Mouse (Mus musculus) embryonic facial prominence, embryonic 12.5 days (tissue): Measurements from ENCODE around the gene Ifi27l2b. TPM values are rescaled to one million over a fixed set of nuclear protein-coding genes. Genes with fewer than 3 reads are reported as not detected.
"Not testable (repeated sequence)": the region's sequence is repeated elsewhere in the genome, so short reads cannot be mapped to it uniquely, and the experiment has no call there.

Experiments used
- ATAC-seq: fragments of 200-750 bp; cut with Nextera tagmentation; 2 replicates; pipeline ENCODE4 v1.8.0; 2017; ENCODE audit not compliant: insufficient number of reproducible peaks, insufficient read depth, low FRiP score, low TSS enrichment
- H3K27ac ChIP-seq: fragments of 300-500 bp; sonication (generic); 2 replicates; pipeline ENCODE4 v1.5.1; 2016; ENCODE audit warnings: mild to moderate bottlenecking
- H3K27me3 ChIP-seq: fragments of 300-500 bp; sonication (generic); 2 replicates; pipeline ENCODE4 v1.6.1; 2016; ENCODE audit warnings: mild to moderate bottlenecking, moderate library complexity
- H3K36me3 ChIP-seq: fragments of 300-500 bp; sonication (generic); 2 replicates; pipeline ENCODE4 v1.6.1; 2016; ENCODE audit warnings: mild to moderate bottlenecking
- H3K4me1 ChIP-seq: fragments of 300-500 bp; sonication (generic); 2 replicates; pipeline ENCODE4 v1.6.1; 2016
- H3K4me2 ChIP-seq: fragments of 300-500 bp; sonication (generic); replicated peaks from 2 replicates; pipeline ENCODE4 v1.6.1; 2016; ENCODE audit warnings: mild to moderate bottlenecking, moderate library complexity
- H3K4me3 ChIP-seq: fragments of 300-500 bp; sonication (generic); 2 replicates; pipeline ENCODE4 v1.5.1; 2016; ENCODE audit warnings: mild to moderate bottlenecking
- H3K9ac ChIP-seq: fragments of 300-500 bp; sonication (generic); 2 replicates; pipeline ENCODE4 v1.6.1; 2016; ENCODE audit warnings: mild to moderate bottlenecking, moderate library complexity
- H3K9me3 ChIP-seq: fragments of 300-500 bp; sonication (generic); 2 replicates; pipeline ENCODE4 v1.6.1; 2016; ENCODE audit warnings: mild to moderate bottlenecking, moderate library complexity
- WGBS: fragments of 180-500 bp; shearing (Covaris S2); methylation state at CpG from one replicate; pipeline ENCODE4 v1.1.7; 2016; 5-methylcytosine and 5-hydroxymethylcytosine counted together
- polyA plus RNA-seq: library from polyadenylated mRNA; unstranded; fragments of >200 nt; fragmentation: Nextera tagmentation; extraction: Ambion mirVana; gene quantifications from 2 replicates; pipeline ENCODE4 v1.2.1, GENCODE M21; 2016

The Ifi27l2b gene
- not detected in 2 replicates for polyA plus RNA-seq

DNA sequence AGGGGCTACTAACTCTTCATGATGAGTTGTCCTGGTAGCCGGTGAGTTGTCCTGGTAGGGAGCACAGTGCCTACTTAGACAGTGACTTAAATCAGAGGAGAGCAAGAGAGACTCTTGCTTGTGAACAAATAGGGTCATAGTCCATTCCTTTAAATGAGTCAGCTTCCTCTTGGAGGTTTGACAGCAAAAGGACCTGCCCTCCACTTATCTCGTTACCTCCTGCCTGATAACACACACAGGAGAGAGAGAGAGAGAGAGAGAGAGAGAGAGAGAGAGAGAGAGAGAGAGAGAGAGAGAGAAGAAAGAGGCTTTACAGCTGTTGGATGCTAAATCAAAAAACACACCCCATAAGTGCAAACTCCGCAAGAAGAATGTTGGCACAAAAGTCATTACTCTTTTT is at the start of gene Ifi27l2b:
Gene Ifi27l2b (minus strand): TSS at position 84 of the 400 bp plus-strand sequence.
- no peaks in the 10 kb centered on the region for H3K4me1 ChIP-seq
- no peak within 1 kb of the TSS for H3K9ac ChIP-seq
- no peaks in the 10 kb centered on the region for H3K9me3 ChIP-seq
- no peaks in the 10 kb centered on the region for H3K27me3 ChIP-seq
- WGBS, result 74% methylated on average over 3 of the region's 3 CpGs
- no peak within 1 kb of the TSS for H3K4me3 ChIP-seq
- H3K4me2 ChIP-seq, result no peak within 1 kb of the TSS
- no peaks in the 10 kb centered on the region for H3K36me3 ChIP-seq
- H3K27ac ChIP-seq, result no peak within 1 kb of the TSS
- no peak for ATAC-seq

DNA sequence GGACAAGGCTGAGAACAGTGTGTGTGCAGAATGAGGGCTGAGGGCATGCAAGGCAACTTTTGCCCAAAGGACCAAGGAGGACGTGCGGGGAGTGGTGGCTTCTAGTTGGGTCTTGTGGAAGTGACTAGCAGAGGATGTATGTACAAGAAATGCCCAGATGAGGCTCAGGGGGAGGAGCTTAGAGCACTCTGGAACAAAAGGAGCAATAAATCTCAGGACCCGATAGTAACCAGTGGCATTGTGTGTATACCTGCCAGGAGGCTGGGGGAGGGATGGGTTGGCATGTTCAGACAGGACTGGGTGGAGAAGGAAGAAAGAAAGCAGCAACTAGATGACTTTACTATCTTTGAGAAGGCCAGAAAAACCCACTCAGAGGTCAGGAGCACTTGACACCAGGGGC is 47.4 kb upstream of the Ifi27l2b start:
- no peaks in the 10 kb centered on the region for H3K36me3 ChIP-seq
- no peak overlapping the region for H3K4me3 ChIP-seq
- no peak overlapping the region for H3K4me2 ChIP-seq
- ATAC-seq, result no peak
- H3K27ac ChIP-seq, result no peak overlapping the region
- no peaks in the 10 kb centered on the region for H3K27me3 ChIP-seq
- WGBS, result 90% methylated on average over 3 of the region's 3 CpGs
- no peaks in the 10 kb centered on the region for H3K4me1 ChIP-seq
- no peaks in the 10 kb centered on the region for H3K9me3 ChIP-seq
- no peak overlapping the region for H3K9ac ChIP-seq

DNA sequence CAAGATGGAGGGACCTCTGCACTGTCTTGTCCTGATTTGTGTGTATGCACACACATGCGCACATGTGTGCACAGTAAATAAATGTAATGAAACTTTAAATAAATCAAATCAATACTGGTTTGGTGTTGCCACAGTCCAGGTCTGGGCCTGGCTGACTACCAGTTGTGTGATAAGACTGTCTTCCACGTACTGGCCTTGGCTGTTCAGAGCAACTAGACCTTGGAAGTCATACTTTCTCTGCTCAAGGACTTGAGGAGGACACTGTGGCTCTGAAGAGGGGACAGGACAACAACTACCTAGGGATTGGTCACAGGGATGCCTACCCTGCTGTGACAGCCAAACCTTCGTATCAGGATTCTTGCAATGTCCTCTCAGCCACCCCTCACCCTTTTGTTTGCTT is 46.3 kb upstream of the Ifi27l2b start:
- 76% methylated on average over 3 of the region's 3 CpGs for WGBS
- no peaks in the 10 kb centered on the region for H3K9me3 ChIP-seq
- no peaks in the 10 kb centered on the region for H3K4me1 ChIP-seq
- no peak overlapping the region for H3K4me2 ChIP-seq
- no peak overlapping the region for H3K27ac ChIP-seq
- H3K9ac ChIP-seq, result no peak overlapping the region
- no peaks in the 10 kb centered on the region for H3K36me3 ChIP-seq
- H3K4me3 ChIP-seq, result no peak overlapping the region
- no peaks in the 10 kb centered on the region for H3K27me3 ChIP-seq
- no peak for ATAC-seq

DNA sequence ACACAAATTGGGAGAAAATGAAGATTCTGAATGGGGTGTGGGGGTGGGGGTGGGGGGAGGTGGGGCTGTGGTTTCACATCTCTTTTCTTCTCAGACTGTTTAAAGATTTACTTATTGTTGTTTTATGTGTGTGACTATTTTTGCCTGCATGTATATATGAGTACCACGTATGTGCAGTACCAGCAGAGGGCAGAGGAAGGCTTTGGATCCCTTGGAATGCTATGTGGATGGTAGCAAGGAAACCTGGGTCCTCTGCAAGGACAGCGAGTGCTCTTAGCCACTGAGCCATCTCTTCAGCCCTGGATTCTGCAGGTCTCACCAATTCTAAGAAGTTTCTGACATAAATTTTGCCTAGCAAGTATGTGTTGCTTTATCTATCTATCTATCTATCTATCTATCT is 42.2 kb upstream of the Ifi27l2b start:
- H3K9me3 ChIP-seq, result no peaks in the 10 kb centered on the region
- WGBS, result 78% methylated on average over 2 of the region's 2 CpGs

GRCm38 (mm10) chr12:103498768-103499167 is 41.7 kb upstream of the Ifi27l2b start:
- ATAC-seq, result no peak
- no peak overlapping the region for H3K27ac ChIP-seq

More for the DNA sequence above, 42.2 kb upstream of the Ifi27l2b start:
- H3K27ac ChIP-seq, result no peak overlapping the region
- H3K9ac ChIP-seq, result no peak overlapping the region
- no peak for ATAC-seq
- H3K4me2 ChIP-seq, result no peak overlapping the region
- H3K4me3 ChIP-seq, result no peak overlapping the region
- no peaks in the 10 kb centered on the region for H3K36me3 ChIP-seq
- H3K4me1 ChIP-seq, result no peaks in the 10 kb centered on the region
- no peaks in the 10 kb centered on the region for H3K27me3 ChIP-seq

GRCm38 (mm10) chr12:103494486-103494885 is 37.5 kb upstream of the Ifi27l2b start:
- no peaks in the 10 kb centered on the region for H3K36me3 ChIP-seq
- no peak overlapping the region for H3K27ac ChIP-seq
- no peak overlapping the region for H3K4me2 ChIP-seq
- no peaks in the 10 kb centered on the region for H3K4me1 ChIP-seq
- H3K9ac ChIP-seq, result no peak overlapping the region
- H3K27me3 ChIP-seq, result no peaks in the 10 kb centered on the region
- no peak for ATAC-seq
- no peaks in the 10 kb centered on the region for H3K9me3 ChIP-seq
- no peak overlapping the region for H3K4me3 ChIP-seq
- 16% methylated on average over 6 of the region's 6 CpGs for WGBS

More at GRCm38 (mm10) chr12:103498768-103499167, 41.7 kb upstream of the Ifi27l2b start:
- Histone ChIP-seq H3K4me3 (no peak overlapping the region), H3K36me3 (no peaks in the 10 kb centered on the region), H3K9ac (no peak overlapping the region), H3K4me1 (no peaks in the 10 kb centered on the region), H3K27me3 (no peaks in the 10 kb centered on the region), H3K9me3 (no peaks in the 10 kb centered on the region), H3K4me2 (no peak overlapping the region)
- 70% methylated on average over 5 of the region's 5 CpGs for WGBS

DNA sequence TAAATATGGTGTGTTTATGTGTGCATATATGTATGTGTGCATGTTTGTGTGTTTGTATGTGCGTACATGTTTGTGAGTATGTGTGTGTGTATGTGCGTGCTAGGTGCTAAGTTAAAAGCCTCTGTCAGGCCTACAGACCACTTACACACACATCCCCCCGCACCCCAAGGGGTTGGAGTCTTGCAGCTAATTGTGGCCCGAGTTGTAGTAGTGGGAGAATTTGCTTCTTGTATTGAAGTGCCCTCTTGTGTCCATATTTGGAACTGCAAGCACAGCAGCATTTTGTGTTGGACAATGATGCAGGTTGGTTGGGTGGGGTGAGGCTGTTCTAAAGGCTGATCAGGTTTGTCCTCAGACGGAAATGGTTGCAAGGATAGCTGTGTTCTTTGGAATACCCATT is 35.7 kb upstream of the Ifi27l2b start:
- Histone ChIP-seq H3K9me3 (no peaks in the 10 kb centered on the region), H3K4me1 (no peaks in the 10 kb centered on the region), H3K27me3 (no peaks in the 10 kb centered on the region), H3K4me3 (no peak overlapping the region), H3K9ac (no peak overlapping the region), H3K27ac (no peak overlapping the region), H3K4me2 (no peak overlapping the region), H3K36me3 (no peaks in the 10 kb centered on the region)
- no peak for ATAC-seq
- whole genome bisulfite sequencing, result 39% methylated on average over 5 of the region's 5 CpGs

GRCm38 (mm10) chr12:103491091-103491730 is 34.2 kb upstream of the Ifi27l2b start:
- Histone ChIP-seq H3K9ac (no peak overlapping the region), H3K4me1 (no peaks in the 10 kb centered on the region), H3K4me2 (no peak overlapping the region), H3K27ac (no peak overlapping the region), H3K4me3 (no peak overlapping the region), H3K9me3 (no peaks in the 10 kb centered on the region), H3K27me3 (no peaks in the 10 kb centered on the region), H3K36me3 (no peaks in the 10 kb centered on the region)
- WGBS, result 74% methylated on average over 3 of the region's 3 CpGs
- no peak for ATAC-seq

GRCm38 (mm10) chr12:103487750-103488149 is 30.7 kb upstream of the Ifi27l2b start:
- WGBS, result 77% methylated on average over 2 of the region's 2 CpGs
- no peak overlapping the region for H3K27ac ChIP-seq
- no peak overlapping the region for H3K4me2 ChIP-seq
- no peaks in the 10 kb centered on the region for H3K9me3 ChIP-seq
- no peak overlapping the region for H3K9ac ChIP-seq
- ATAC-seq, result no peak
- no peaks in the 10 kb centered on the region for H3K27me3 ChIP-seq
- no peaks in the 10 kb centered on the region for H3K36me3 ChIP-seq
- H3K4me1 ChIP-seq, result no peaks in the 10 kb centered on the region
- H3K4me3 ChIP-seq, result no peak overlapping the region

- no peak overlapping the region for H3K4me3 ChIP-seq
- no peaks in the 10 kb centered on the region for H3K9me3 ChIP-seq
- no peak overlapping the region for H3K9ac ChIP-seq
- H3K4me2 ChIP-seq, result no peak overlapping the region
- H3K36me3 ChIP-seq, result no peaks in the 10 kb centered on the region
- no peaks in the 10 kb centered on the region for H3K4me1 ChIP-seq
- 73% methylated on average over 4 of the region's 4 CpGs for WGBS
- no peaks in the 10 kb centered on the region for H3K27me3 ChIP-seq
- no peak overlapping the region for H3K27ac ChIP-seq
- ATAC-seq, result no peak
Observed at GRCm38 (mm10) chr12:103487276-103487675, 30.3 kb upstream of the Ifi27l2b start.

GRCm38 (mm10) chr12:103486726-103487125 is 29.7 kb upstream of the Ifi27l2b start:
- Histone ChIP-seq H3K4me1 (no peaks in the 10 kb centered on the region), H3K36me3 (no peaks in the 10 kb centered on the region), H3K9ac (no peak overlapping the region), H3K27ac (no peak overlapping the region), H3K27me3 (no peaks in the 10 kb centered on the region), H3K4me3 (no peak overlapping the region), H3K9me3 (no peaks in the 10 kb centered on the region), H3K4me2 (no peak overlapping the region)
- 82% methylated on average over 1 of the region's 1 CpGs for WGBS
- ATAC-seq, result no peak

DNA sequence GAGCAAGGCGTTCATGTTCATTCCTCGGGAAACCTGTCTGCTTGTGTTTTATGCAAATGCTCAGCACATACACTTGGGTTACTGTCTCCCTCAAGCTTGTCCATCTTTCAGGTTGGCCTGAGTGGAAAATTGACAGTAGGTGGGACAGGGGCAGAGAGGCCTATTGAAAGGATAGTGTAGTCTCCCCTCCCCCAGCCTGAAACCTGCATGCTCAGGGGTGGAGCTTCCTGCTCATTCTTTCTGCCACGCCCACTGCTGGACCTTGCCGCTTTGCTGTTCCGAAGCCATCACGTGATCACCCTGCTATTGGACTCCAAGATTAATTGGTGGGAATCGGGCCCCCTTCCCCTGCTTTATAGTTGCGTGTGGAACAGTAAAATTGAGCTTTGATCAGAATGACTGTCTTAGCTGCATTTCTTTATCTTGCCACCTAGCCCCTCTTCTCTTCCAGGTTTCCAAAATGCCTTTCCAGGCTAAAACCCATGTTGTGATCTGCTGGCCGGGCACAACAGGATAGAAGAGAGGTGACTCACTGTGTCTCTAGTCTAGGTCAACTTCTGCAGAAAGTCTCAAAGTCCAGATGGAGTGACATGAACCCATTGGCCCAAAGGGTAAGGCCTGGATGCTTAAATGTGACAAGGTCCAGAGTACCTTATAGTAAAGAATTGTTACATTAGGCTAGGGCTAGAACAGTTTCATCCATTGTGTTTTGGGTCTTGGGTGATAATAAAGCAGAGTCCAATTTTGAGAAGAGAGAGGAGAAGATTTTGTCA is 27.4 kb upstream of the Ifi27l2b start:
- 66% methylated on average over 9 of the region's 9 CpGs for WGBS

More for the DNA sequence above, 27.4 kb upstream of the Ifi27l2b start:
- H3K36me3 ChIP-seq, H3K4me2 ChIP-seq, H3K27me3 ChIP-seq, H3K4me1 ChIP-seq, H3K4me3 ChIP-seq, ATAC-seq, H3K9ac ChIP-seq, H3K9me3 ChIP-seq, H3K27ac ChIP-seq: not testable (repeated sequence)
